Mouse (Mus musculus): Measurements from ENCODE around the gene Slc4a5.

Slc4a5 gene

GRCm38 (mm10) chr6:83219814-83220213 lies at the start of gene Slc4a5:
Gene Slc4a5 (plus strand): TSS chr6:83219828.
- CTCF ChIA-PET = no interaction called here

DNA sequence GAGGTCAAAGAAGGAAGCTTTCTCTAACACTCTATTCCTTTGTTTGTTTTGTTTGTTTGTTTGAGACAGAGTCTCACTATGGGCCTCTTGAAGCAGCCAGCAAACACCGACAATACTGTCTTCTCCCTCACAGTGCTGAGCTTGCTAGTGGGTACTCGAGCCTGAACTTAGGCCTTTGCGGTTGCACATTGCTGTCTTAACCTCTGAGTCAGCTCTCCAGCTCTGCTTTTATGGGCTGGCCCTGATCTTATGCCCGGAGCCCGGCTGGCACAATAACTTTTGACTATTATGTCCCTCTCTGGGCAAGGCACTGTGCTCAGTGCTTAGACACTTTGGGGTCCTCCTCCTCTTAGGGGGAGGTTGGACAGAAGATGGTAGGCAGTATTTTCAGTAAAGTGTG lies 49.8 kb upstream of the Slc4a5 start:
- CTCF ChIA-PET = interaction anchor here (0.6 kb wide), 1 partner anchor 31 kb away, joined by 4 read pairs; no protein-coding TSS in a partner anchor

- CTCF ChIA-PET = no interaction called here
Observed at GRCm38 (mm10) chr6:83171063-83171462, 48.6 kb upstream of the Slc4a5 start.

DNA sequence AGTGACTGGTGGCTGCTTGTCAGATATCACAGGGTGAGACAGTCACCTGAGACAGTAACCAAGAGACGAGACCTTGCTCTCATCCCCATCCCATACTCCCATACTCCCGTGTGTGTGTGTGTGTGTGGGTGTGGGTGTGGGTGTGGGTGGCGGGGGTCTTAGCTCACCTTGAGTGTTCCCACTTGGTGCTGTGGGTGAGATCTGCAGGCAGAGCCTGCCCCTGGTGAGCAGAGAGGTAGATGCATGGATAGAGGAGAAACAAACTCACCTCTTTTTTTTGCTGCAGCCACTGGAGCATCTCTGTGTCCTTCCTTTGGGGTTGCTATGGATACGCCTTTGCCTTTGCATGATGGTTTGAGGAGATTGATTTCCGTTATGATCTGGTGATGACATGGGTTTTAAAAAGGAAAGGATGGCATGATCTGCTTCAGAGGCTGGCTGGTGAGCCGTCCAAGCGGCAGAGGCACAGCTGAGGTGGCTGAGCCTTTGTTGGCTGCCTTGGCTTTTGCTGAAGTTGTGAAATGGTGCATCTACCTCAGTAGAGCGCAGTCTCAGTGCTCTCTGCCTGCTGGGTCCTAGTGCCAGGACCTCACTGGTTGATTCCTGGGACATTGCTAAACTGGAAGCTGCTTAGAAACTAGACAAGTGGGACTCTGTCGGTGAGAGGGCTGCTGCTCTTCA lies 47.2 kb upstream of the Slc4a5 start:
- CTCF ChIA-PET = no interaction called here

- CTCF ChIA-PET = interaction anchor here (0.5 kb wide), 1 partner anchor 12 kb away, joined by 4 read pairs; no protein-coding TSS in a partner anchor
Observed at GRCm38 (mm10) chr6:83175996-83176395, 43.6 kb upstream of the Slc4a5 start.

GRCm38 (mm10) chr6:83179390-83180117 lies 40.1 kb upstream of the Slc4a5 start:
- CTCF ChIA-PET = no interaction called here

GRCm38 (mm10) chr6:83180605-83181004 lies 39.0 kb upstream of the Slc4a5 start:
- CTCF ChIA-PET = no interaction called here

DNA sequence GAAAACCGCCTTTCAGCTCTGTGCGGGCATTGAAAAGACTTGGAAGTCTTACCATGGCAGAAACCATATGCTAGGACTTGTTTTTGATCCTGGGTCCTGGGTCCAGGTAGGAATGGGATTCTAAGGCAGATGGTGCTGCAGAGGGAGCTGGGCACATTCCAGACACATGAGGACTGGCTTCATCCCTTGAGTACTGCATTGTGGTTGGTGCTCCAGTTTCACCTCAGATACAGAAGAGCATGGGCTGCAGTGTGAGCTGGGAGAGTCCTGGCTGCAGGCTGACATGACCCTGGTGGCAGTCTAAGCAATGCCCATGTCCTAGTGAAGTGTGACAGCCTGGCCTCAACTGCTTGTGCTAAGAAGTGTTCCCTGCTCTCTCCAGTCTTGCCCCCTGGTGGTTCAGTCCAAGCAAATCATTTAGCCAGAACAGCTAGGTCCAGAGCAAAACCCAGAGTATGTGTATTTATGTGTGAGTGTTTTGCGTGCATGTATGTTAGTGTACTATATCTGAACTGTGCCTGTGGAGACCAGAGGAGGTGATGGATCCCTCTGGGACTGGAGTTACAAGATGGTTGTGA lies 34.7 kb upstream of the Slc4a5 start:
- CTCF ChIA-PET = no interaction called here

- CTCF ChIA-PET = no interaction called here
Observed at GRCm38 (mm10) chr6:83185895-83186861, 33.5 kb upstream of the Slc4a5 start.

DNA sequence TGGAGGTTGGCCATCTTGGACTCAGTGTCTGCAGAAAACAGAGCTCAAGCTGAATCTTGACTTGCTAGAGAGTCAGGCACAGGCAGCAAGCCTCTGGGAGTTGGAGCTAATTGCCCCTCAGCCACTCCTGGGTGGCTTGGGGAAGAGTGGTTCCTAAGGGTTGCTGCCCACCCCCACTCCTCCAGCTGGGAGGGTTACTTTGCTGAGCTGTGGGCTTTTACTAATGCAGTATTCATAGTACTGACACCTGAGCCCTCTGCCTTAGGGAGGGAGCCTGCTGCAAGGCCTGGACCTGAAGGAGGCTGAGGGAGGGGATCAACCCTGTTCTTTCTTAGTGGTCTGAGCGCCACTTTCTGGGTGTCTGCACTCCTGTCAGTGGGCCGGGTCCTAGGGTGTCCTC lies 32.7 kb upstream of the Slc4a5 start:
- CTCF ChIA-PET = no interaction called here

GRCm38 (mm10) chr6:83193571-83193970 lies 26.1 kb upstream of the Slc4a5 start:
- CTCF ChIA-PET = interaction anchor here (0.6 kb wide), 1 partner anchor 70 kb away, joined by 3 read pairs; no protein-coding TSS in a partner anchor

DNA sequence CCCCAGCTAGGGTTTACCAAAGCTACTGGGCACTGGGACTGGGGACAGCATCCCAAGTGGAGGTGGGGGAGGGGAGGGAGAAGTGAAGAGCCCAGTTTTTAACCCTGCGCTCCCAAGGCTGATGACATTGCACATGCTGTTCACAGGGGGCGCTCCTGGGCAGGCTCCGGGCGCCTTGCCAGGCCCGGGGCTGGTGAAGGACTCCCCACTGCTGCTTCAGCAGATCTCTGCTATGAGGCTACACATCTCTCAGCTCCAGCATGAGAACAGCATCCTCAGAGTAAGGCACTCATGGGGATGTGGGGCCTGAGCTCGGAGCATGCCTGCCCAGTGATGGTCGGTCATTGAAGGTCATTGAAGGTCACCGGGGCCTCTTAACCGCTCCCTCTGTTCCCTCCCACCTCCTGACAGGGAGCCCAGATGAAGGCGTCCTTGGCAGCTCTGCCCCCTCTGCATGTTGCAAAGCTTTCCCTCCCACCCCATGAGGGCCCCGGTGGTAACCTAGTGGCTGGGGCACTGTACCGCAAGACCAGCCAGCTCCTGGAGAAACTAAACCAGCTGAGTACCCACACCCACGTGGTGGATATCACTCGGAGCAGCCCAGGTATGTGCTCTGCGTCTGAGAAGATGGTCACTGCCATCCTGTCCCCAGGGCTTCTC lies 22.2 kb upstream of the Slc4a5 start:
- CTCF ChIA-PET = no interaction called here

DNA sequence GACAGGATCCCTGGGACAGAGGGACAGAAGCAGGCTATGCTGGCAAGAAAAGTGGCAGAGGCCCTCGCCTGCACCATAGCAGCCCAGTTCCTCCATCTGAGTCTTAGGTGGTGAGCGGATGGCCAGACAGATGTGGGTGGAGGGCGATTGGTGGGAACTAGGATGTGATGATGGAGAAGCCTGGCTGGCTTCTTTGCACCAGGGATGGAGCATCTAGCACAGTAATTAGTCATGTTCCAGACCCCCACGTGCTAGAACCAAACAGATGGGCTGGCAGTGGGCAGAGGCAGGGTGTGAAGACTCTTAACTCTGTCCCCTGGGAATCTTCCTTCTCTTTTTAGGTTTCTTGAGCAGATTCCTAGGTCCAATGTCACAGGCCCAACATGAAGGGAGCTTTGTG lies 16.3 kb upstream of the Slc4a5 start:
- CTCF ChIA-PET = no interaction called here

GRCm38 (mm10) chr6:83205851-83206250 lies 13.8 kb upstream of the Slc4a5 start:
- CTCF ChIA-PET = interaction anchor here (0.7 kb wide), 1 partner anchor 355 kb away, joined by 3 read pairs; no protein-coding TSS in a partner anchor

DNA sequence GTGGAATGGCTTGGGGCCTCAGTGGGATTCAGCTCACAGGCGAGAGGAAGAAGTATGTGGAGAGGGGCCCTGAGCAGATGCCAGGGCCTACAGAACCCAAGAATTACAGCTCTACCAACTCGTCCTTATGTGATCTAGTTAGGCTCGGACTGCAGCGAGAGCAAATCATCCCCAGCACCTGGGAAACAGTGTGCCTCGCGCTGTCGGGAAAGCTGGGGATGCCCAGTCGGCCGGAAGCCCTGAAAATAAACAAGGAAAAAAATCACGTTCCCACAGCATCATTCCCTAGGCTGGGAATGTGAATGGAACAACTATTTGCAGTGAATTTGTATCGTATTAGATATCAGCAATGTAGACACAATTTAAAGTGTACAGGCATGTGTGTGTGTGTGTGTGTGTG lies 13.3 kb upstream of the Slc4a5 start:
- CTCF ChIA-PET = interaction anchor here (0.6 to 0.7 kb wide), 2 partner anchors 175 to 355 kb away, joined by 3 read pairs; no protein-coding TSS in a partner anchor

DNA sequence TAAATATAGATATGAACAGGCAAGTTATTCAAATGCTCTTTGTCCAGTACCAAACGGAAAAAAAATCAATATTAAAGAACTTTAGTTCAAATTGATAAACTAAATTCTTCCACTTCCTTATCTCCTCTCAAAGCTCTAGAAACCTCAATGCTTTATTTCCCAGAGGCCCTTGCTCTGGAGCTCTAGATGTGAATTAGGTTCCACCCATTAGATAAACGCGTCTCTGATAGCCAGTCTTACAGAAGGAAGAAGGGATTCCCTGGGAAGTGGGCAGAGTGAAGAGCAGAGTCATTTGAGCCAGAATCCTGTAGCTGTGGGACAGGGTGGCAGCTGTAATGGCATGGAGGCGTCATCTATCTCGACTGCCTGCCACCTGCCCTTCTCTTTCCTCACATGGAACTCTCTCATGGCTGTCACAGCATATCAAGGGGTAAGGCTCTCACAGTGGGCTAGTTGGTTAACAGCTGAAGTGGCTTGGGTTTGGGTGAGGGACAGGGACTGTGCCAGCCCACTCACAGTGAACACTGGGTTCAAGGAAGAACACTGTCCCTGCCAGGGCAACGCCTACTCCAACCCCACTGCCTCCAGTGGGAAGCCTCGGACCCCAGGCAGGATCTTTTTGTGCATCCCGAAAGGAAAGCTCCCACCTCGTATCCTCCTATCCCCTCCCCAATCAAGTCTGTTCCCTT lies 12.1 kb upstream of the Slc4a5 start:
- CTCF ChIA-PET = no interaction called here

GRCm38 (mm10) chr6:83208050-83208400 lies 11.6 kb upstream of the Slc4a5 start:
- CTCF ChIA-PET = no interaction called here

- CTCF ChIA-PET = no interaction called here
Observed at GRCm38 (mm10) chr6:83210495-83210894, 9.1 kb upstream of the Slc4a5 start.

DNA sequence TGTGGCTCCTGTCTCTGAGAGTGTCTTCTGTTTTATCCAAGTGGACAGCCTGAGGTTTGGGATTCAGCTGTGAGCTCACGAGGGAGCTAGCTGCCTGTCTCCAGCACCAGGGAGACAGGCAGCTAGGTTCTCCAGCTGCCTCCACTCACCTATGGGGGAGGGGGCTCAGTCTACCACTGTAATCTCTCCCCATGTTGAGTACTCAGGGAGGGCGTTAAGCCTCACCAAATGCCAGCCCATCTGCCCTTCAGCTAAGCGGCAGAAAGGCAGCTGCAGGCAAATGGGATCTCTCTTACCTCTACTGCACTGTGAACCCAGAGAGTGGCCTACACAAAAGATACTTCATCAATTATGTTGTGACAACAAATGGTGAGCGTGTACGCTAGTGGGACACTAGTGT lies 8.1 kb upstream of the Slc4a5 start:
- CTCF ChIA-PET = no interaction called here

DNA sequence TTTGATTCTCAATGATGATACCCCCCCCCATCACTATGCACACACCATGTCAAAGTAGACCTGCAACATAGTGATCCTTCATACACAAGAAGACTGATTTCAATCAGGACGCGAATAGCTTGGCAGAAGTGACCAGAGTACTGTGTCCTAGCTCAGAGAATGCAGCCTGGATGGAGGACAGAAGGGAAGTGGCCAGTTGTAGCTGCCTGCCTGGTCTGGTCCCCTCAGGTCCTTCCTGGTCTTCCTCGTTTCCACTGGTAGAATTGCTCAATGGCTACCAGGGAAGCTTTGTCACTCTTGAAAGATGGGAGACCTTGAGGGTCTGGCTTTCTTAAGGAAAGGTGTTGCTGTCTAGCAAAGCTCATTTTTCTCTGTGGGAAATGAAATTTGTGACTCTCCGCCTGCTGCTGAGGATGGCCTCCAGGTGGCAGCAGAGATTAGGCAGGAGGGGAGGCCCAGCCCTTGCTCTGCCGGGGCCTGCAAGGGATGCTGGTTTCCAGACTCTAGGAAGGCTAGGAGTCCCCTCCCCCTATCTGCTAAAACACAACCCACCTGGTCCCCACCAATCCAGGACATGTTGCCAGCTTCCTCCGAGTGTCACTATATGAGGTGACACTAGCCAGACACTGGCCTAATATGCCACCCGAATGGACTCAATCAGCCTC lies 4.5 kb upstream of the Slc4a5 start:
- CTCF ChIA-PET = interaction anchor here (0.6 to 1.5 kb wide), 2 partner anchors 65 to 686 kb away, joined by 3 to 5 read pairs; no protein-coding TSS in a partner anchor

Measured in spleen, embryonic (tissue).